Mouse (Mus musculus) layer of hippocampus, adult 9-11 months (tissue): ENCODE data around the gene Glt28d2.

Experiments
- DNase-seq: peaks from one replicate; pipeline ENCODE4 v3.0.0; 2022

The Glt28d2 gene

GRCm38 (mm10) chr3:85863996-85864395 lies 23.3 kb downstream of the Glt28d2 start:
- no peak for DNase-seq

DNA sequence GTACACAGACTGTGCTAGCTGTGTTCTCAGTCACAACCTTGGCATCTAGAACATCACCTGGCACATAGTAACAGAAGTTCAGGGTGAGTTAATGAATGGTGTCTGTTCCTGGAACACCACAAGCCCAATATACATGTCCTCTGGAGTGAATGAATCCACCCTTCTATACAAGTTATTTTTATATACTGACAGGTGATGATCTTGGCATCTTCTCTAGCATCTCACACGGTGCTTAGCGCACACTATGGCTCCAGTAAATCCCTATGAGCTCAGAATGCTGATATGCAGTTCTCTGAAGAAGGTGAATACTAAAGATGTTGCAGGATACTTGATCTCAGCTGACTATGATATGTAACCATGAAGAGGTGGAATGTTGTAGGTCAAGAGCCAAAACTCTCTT lies 24.4 kb downstream of the Glt28d2 start:
- no peak for DNase-seq

DNA sequence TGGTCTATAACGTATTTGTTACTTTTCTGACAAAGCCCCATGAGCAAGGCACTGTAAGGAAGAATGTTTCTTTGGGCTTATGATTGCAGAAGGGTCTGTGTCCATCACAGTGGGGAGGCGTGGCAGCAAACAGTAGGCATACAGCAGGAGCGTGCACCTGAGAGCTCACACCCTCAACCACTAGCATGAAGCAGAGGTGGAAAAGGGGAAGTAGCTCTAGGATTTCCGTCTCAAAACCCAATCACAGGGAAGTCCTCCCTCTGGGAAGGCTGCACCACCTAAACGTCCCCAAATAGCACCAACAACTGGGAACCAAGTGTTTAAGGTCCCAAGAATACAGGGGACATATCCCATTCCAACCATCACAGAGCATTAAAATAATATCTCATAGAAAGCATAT lies 26.3 kb downstream of the Glt28d2 start:
- no peak for DNase-seq

- no peak for DNase-seq
These were observed 28.0 kb downstream of the Glt28d2 start for GRCm38 (mm10) chr3:85859311-85859710.

- no peak for DNase-seq
These were observed 28.9 kb downstream of the Glt28d2 start for GRCm38 (mm10) chr3:85858140-85859135.

GRCm38 (mm10) chr3:85857083-85857482 lies 30.2 kb downstream of the Glt28d2 start:
- DNase-seq: no peak

- no peak for DNase-seq
These were observed 31.4 kb downstream of the Glt28d2 start for GRCm38 (mm10) chr3:85855947-85856346.

DNA sequence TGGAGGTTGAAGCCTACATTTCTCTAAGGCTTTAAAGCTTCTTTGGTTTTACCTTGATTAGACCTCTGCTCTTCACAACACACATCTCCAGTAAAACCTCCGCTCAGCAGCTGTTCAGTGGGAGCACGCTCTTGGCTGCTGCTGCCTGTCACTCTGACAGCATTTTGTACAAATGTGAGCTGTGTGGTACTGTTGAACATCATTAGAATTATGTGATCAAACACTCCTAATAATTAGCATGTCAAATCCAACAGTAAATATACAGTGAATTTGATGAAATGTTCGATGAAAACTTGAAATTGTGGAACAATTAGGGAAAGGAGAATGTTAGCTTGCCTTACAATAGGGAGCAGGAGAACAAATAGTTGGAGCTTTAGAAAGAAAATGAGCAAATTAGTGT lies 32.3 kb downstream of the Glt28d2 start:
- no peak for DNase-seq

DNA sequence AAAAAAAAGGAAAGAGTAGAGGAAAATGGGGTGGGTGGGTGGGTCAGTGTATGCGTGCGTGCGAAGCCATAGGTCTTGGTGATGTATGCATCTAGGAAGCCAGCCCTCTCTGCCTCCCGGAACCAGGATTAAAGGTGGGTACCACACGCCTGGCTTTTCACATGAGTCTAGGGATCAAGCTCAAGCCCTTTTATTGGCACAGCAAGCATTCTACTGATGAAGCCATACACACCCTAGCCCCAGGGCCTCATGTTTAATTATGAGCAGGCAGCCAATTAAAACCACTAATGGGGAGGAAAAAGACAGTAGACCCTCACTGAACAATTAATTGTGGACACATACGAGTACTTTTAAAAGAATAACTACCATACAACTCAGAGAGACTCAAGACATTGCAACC lies 33.2 kb downstream of the Glt28d2 start:
- DNase-seq: no peak

DNA sequence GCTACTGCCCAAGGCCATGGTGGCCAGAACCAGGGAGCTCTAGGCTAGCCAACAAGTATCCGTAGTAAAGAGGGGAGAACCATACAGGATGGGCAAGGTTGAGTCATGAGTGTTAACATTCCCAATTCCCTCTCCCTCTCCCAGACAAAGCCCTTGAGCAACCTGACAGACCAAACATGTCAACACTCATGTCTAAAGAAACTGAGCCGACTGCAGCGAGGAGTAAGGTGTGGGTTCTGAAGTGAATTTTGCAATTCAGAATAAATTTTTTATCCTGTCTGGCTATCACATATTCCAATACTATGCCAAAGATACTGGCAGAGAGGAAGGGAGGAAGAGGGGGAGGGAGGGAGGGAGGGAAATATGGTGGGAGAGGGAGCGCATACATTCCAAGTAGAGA lies 33.6 kb downstream of the Glt28d2 start:
- DNase-seq: no peak

- DNase-seq: no peak
These were observed 37.2 kb downstream of the Glt28d2 start for GRCm38 (mm10) chr3:85850079-85850478.

DNA sequence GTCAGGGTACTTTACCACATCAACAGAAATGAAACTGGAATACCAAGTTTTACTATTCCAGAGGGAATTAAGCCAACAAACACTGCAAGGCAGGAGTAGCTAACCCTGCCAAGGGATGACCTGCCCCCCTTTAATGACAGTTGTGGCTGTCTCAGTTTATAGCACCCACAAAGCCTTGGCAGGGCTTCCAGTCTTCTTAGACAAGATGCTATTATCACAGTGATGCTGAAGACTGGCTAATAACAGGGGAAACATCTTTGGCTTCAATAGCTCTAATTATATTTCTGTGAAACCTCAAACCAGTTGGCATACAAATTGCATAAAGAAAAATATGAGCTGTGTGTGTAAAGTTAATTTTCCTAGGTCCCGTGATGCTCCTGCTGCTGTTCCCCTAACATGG lies 41.0 kb downstream of the Glt28d2 start:
- DNase-seq: no peak

- DNase-seq: no peak
These were observed 42.0 kb downstream of the Glt28d2 start for GRCm38 (mm10) chr3:85845341-85845740.

DNA sequence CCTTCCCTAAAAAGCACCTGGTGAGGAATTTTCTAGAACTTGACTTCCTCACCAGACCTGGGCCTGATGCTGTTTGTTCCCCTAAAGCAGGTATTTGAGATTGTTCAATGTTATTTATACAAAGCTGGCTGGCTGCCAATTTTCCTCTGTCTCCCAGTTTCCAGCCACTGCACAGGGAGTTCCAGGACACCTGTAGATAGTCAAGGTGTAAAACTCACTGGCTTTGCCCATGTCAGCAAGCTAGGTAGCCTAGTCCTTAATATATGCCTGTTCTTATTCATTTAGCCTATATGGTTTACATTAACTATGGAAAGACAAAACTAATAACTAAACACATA lies 44.5 kb downstream of the Glt28d2 start:
- no peak for DNase-seq

- DNase-seq: no peak
These were observed 45.0 kb downstream of the Glt28d2 start for GRCm38 (mm10) chr3:85842177-85842880.

DNA sequence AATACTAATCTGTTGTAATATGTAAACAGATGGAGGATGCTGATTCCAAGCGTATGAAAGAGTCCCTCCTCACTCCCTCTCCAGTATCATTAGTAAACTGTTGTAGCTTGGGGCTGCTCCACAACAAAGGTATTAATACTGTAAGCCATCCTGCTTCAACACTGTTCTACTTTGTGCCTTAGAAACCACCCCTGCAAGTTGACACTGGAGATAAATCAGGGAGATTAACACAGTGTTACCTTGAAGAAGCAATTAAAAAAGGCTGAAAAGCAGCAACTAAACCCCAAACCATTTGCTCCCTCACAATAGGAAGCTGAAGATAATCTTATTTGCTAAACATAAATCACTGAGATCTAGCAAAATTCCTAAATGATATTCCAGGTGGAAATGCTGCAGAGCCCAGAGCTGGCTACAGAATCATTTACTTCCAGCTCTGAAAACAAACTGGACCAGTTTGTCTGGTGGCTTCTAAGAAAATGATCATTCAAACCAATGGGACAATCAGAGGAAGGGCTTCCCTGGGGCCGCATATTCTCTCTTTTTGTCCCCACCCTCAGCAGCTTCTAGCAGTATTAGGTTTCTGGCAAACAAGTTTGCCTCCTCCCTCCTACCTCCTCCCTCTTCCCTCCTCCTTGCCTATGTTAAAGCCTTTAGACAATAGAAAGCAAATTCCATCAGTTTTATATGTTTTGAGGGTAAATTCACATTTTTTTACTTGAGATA lies 45.7 kb downstream of the Glt28d2 start:
- DNase-seq: no peak

GRCm38 (mm10) chr3:85833627-85834026 lies 53.7 kb downstream of the Glt28d2 start:
- no peak for DNase-seq

GRCm38 (mm10) chr3:85832490-85833155 lies 54.7 kb downstream of the Glt28d2 start:
- DNase-seq: no peak

DNA sequence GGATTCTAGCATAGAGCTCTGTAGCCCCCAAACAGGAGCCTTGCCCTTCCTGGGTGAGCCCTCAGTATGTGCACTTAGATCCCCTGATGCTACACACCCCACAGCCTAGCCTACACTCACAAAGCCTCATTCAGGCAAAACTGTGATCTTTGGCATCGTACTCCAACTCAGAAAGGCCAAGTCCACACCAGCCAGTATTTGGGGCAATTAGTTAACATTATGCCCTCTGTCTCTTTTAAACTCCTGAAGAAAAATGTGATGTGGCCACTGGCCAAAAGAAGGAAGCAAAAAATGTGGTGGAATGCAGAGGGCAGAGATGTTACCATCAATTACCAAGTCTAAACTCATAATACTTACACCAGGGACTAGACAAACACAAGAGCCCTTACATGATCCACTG lies 55.5 kb downstream of the Glt28d2 start:
- no peak for DNase-seq

- DNase-seq: no peak
These were observed 58.3 kb downstream of the Glt28d2 start for GRCm38 (mm10) chr3:85829047-85829446.

GRCm38 (mm10) chr3:85827815-85828214 lies 59.5 kb downstream of the Glt28d2 start:
- no peak for DNase-seq

- no peak for DNase-seq
These were observed 60.0 kb downstream of the Glt28d2 start for GRCm38 (mm10) chr3:85827283-85827682.
